Mouse (Mus musculus) kidney, postnatal 14 days (tissue): ENCODE data around the gene Piga.

Experiments used
- DNase-seq: peaks from one replicate; pipeline ENCODE4 v3.0.0; 2022; ENCODE audit warnings: mixed read lengths

Gene Piga

DNA sequence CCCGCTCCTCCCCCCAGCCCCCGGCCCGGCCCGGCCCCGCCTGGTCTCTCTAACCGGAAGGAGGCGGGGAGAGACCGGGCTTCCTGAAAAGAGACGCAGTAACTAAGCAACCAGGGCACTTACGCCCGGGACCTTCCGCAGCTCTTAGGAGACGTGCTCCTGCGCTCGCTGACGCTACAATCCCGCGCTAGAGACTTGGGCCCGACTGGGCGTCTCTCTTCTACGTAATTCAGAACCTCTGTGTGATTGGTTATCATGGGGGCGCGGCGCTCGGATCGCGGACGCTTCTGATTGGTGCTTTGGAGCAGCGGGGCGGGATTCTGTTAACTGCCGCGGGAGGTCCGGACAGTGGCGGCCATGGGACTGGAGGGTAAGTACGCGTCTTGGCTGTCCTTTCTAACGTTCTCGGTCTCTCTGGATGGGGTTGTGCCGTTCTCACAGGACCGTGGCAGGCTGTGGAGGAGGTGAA lies at the start of gene Piga:
Gene Piga, plus strand, starts transcription at position 317 of the 469 bp plus-strand sequence.
- DNase-seq = peak; percentile 95

DNA sequence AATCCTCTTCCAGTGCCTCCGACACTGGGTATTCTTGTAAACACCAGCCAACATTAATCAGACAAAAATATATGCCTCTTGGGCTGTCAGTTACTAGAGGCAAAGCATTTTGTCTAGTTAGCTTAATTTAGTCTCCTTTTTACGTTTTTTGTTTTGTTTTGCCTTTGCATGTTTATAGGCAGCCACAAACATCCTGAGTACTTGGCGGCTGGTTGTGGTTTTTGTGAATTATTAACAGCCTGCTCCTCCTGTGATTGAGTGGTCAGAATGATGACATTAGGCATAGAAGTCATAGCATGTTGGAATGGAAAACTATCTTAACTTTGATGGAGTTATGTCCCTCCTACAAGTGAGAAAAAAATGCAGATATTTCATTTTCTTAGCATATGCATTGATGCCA lies 49.0 kb upstream of the Piga start:
- DNase-seq = no peak

DNA sequence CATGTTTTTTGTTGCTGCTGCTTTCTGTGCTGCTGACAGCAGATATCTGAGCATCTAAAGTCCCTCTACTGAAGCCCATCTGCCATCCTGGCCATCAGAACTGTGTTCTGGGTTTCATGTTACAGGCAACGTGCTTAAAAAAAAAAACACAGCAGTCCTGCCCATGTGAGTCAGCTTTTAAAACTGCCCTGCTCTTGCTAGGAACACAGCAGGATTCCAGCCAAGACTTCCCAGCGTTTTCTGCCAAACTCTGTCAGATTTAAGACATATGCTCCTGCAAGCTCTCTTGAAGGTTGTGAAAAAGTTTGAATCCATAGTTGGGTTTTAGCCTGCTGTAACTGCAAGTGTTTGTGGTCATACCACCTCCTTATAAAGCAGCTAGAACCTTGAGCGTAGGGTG lies 46.5 kb upstream of the Piga start, which contains the start of gene Vegfd:
Gene Vegfd, plus strand, starts transcription at position 298 of the 400 bp plus-strand sequence.
- peak; percentile 48 for DNase-seq

DNA sequence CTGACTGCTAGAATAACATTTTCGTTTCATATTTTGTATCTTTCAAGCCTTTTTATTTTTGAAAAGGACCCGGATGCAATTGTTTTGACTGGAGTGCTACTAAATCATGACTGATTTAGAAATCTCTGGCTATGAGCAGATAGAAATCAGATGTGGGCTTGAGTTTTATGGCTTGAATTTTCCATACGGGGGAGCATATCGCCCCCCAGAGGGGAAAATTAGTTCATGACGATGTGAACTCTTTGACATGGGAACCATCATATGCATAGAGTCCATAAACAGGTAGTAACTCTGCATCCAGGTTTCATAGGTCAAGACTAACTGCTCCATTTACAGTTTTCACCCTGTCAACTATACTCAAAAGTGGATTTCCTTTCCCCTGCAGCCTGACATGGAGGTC lies 45.0 kb upstream of the Piga start:
- no peak for DNase-seq

DNA sequence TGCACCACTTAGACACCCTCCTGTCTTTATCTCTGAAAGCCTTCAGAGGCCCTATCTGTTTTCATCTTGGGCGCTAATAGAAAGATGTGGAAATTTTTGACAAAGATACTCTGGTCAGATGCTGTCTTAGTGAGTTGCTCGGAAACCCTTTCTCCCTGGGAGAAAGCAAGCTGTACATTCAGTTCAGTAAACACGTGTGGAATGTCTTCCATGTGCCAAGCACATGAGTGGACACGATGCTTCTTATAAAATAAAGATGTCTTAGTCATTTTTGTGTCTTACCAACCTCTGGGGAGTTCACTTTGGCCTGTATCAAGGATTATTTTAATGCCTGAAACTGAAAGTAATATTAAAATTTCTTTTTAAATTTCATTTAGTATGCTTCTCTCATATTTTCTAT lies 39.9 kb upstream of the Piga start:
- DNase-seq = no peak

DNA sequence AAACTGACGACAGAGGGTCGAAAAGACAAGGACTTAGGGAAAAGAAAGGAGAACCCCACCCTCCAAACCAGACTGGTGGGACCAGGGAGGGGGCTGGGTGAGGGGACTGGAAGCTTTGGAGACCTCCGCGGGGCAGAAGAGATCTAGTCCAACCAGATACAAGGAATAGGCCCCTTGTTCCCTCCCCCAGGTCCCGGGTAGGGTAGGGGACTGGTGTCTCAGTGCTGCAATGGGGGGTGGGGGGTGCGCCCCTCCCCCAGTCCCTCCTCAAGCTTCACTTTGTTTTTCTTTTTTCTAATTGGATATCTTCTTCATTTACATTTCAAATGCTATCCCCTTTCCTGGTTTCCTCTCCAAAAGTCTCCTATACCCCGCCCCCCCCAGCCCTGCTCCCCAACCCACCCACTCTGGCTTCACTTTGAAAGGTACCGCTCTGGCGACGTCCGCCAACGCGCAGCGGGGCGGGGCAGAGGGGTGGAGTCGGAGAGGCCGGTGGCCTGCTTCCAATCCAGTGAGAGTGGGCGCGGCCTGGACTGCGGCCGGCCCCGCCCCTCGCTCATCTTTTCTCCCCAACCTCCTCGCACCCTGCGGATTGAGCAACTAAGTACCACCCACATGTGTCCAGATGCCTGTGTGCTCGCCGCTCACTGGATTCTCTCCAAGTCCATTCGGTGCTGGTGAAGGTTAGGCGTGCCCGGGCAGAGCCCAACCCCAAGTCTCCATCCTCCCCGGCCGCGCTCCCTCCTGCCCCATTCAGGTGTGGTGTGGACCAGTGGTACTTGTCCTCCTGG lies 37.8 kb upstream of the Piga start:
- DNase-seq = peak; percentile 86

DNA sequence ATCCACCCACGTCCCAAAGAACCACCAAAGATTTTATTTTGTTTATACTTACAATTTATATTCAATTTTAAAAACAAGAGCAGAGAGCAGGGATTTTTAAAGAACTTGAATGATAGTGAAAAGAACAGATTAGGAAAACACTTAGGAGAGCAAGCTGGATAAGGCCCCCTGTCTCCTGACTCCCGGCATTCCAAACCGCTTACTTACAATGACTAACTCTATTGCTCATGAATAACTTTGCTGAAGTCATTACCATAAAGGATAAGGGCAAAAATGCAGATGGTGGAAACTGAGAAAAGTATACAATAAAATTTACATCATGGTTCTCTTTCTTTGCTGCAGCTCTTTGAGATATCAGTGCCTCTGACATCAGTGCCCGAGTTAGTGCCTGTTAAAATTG lies 25.5 kb upstream of the Piga start:
- DNase-seq = no peak

DNA sequence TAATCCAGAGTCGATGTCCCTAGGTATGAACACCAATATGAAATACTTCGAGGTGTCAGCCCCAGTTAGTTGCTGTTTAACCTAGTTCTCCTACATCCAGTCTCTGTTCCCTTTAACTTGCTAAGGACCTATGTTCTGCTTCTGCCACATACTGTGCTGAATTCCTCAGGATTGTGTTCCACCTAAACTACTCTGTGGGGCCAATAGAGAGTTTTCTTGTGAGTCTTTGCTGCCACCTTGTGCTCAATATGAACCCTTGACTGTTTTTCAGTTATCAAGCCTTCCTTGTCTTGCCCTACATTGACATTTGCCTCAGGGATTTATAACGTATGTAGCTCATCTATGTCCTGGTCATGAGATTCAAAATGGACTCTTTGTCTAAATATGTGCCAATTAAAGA lies 21.1 kb upstream of the Piga start:
- peak; percentile 19 for DNase-seq

DNA sequence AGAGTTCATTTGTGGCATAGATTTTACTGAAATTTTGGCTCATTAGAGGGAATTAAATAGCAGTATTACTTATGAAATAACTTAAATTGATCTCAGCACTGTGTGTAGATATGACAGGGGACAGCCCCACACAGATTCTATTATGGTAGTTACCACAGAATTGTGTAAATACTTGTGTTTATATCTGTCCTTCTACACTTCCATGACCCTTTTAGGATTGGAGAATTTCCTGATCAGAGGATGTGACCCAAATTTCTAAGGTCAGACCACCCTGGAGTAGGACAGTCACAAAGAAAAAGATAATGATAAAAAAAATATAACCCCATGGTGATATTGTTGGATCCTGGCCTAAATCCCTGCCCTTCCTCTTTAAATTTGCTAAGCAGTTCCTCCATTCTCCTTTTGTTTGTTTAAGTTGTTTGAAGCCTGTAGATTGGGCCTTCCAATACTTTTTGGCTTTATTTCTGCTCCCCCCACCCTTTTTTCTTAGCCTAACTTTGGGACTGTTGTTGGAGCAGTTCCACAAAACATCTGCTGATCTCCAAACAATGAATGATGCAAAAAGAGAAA lies 14.4 kb upstream of the Piga start:
- DNase-seq = no peak

DNA sequence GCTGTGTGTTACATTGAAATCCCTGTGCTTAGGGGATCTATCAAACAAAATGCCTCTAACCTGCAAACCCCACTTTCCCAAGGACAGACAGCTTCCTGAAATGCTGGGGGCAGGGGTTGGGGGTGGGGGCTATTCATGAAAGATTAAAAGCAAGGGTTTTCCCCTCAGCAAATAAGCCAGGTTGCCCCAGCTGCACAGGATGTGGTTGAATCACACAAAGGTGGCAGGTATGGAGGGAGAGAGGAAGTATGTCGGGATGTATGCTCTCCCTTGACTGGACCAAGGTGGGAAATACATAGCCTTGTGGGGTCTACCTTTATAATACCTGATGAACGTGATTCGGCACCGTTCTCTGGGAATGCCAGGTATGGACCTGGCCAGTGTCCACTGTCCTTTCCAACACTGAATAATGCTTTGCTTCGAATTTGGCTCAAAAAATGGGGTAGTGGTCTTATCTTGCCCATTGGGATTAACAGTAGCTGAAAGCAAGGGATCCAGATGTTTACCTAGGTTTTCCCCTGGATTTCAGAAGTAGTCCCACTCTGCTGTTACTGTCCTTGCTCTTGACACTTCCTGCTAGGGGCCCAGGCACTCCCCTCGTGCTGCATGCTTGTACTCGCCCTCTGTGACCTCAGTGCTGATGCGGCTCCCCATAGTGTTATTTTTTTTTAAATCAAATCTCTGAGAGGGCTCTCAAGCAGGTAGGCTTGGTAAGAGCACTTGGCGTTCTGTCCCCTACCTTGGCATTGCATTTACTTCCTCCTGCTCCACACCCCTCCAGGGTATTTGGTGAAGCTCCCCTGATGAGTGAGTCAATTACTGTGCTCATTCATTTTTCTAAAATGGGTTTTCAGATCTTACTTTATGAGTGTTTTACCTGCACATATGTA lies 13.2 kb upstream of the Piga start:
- DNase-seq = no peak

DNA sequence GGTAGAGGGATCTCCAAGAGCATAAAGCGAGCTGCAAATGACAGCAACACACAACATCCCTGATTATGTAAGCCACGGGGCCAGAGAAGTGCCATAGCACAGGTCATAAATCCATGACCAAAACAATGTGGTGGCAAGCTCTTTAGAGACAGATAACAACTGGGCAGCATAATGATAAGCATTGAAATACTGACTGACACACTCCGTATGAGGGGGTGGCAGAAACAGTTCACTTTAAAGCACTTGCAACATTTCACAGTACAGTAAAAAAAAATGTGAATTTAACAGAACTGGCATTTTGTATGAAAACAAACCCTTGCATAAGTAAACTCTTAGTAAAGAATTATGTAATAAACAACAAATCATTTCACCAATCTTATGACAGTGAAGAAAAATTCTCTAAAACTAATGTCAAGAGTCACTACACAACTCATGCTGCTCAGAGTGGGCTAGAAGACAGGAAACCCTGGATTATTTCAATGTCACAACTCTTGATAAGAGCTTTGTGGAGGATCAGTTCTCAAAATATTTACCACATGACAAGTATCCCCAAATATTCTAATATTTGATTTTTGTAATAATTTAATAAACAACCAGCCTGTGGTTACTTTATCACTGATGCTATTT lies 11.2 kb upstream of the Piga start:
- DNase-seq = no peak

DNA sequence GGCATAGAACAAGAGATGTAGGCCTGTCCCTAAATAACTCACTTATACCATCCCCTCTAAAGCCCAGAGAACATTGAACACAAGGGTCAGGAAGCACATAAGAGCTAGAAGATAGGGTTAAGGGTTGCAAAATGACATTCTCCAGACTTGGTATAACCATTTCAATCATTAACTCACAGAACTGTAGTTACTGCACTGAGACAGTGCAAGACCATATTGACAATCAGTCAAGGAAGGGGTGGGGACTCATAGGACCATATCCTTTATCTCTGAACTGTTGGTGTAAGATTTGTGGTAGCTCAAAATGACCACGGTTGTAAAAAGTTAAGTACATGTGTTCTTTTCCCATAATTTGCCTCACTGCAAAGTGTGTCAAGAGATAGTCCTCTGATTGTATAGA lies 9.0 kb upstream of the Piga start:
- no peak for DNase-seq

DNA sequence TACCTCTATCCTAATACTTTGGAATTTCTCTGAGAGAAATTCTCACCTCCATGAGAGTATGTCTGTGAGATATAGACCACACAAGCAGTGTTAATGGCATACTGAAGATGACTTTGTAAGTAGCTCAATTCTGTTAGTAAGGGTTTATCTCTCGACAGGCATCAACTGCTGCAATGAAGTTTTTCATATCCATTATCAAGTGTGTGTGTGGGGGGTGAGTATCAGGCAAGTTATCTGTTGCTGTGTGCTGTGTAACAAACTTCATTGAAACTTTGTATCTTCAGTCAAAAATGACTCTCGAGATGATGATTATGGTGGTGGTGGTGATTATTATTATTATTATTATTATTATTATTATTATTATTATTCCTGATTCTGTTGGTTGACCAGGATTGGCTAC lies 2.8 kb upstream of the Piga start:
- no peak for DNase-seq

DNA sequence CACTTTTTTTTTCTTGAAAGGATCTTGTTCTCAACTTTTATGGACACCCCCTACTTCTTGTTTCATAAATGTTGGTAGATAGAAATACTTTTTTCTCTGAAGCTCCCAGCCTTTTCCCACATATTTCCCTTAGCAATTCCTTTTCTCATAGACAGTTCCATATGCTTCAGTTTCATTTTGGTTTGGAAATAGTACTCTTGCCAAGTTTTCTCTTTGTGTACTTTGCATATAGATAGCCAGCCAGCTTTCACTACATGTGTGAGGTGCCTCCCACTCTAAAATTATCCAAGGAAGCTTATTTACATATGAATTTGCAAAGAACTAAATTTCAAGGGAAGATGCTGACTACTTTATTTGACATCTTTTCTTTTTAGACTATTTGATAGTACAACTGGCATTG lies 1.6 kb upstream of the Piga start:
- DNase-seq = no peak

DNA sequence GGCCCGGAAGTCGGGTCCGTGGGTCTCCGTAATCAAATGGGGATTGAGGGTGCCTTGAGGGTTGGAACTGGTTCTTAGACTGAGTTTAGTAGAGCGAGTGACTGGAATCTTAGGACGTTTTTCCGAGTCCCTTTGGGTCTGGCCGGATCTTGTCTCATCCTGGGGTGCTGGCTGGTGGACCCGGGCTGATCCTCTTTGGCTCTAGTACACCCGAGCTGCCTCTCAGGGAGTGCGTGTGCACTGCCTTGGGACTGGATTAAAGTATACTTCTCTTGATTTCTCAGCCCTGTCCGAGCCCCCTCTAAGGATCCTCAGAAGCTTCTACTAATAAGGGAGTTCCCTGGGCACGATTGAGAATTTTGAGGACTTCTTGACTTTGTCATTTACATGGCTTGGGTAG lies 368 bp downstream of the Piga start:
- DNase-seq = no peak

DNA sequence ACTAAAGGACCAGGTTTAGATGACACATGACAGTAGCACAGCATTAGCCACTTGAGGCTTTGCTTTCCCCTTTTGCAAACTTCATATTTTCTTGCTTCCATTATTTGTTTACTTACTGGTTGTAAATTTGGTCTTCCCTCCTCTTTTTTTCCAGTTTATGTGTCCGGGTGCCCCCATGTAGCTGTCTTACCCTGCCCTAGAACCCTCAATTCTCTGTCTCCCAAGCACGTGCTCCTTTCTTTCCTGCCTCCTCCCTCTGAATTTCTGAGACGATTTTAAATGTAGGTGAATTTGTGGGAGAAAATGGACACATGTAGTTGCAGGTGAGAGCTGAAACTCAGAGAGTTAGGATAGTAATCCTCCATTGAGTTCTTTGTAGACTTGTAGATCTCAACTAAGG lies 931 bp downstream of the Piga start:
- DNase-seq = no peak

DNA sequence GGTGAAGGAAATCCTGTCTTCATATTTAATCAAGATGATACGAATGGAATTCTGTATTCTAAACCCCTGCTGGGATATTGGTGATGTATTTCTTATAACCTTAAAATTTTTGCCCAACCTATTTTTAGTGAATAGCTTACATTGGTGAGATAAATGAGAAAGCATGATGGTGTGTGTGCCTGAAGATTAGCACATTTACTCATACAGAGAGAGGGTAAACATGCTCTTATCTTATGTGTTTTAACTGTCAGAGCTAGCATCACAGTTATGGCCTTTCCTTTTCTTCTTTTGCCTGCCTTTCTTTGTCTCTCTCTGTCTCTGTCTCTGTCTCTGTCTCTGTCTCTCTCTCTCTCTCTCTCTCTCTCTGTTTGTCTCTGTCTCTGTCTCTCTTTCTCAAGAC lies 5.2 kb downstream of the Piga start:
- DNase-seq = no peak

DNA sequence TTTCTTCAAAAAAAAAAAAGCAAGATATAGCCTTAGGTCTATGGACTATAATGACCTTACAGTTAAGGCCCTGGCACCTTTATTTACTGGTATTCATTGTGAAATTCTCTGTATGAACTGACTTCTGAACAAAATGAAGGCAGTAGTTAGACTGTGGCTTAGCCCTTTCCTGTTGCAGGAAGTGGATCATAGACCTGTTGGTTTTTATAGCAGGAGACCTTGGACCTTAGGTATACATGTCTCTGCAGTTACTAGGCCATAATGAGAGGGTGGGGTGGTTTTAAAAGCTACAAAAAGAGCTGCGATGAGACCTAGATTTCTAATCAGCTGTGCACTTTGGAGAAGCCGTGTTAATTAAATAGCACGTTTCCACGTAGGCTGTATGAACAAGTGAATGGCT lies 7.7 kb downstream of the Piga start:
- no peak for DNase-seq

DNA sequence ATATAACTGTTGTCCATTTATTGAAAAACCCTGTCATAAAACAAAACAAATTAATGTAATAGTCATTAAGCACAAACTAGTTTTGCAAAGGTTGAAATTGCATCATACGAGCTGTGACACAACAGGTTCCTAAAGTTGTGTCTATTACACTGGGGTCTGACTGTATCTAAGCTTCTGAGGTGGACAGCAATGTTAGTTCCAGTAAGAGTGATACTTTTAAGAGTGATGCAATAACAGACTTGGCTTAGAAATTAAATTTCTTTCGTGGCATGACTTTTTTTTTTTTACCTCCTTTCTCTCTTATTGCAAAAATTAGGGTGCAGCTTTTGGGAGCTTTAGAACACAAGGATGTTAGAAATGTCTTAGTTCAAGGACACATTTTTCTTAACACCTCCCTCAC lies 8.6 kb downstream of the Piga start:
- DNase-seq = no peak

DNA sequence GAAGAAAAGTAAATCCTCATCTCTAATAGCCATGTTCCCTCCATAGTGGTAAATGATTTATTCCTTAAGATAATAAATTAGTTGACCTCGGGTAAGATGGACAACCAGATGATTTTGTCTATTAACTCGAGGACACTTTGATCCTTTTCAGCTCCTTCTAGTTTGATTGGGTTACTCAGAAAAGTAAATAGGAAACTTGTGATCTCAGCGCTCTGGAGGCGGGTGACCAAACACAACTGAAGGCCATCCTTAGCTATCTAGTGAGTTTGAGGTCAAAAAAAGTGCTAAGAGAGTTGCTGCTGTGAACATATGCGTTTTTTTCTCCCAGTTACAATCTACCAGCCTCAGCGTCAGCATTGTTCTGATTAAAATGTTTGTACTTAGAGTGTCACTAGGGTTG lies 11.0 kb downstream of the Piga start:
- no peak for DNase-seq

DNA sequence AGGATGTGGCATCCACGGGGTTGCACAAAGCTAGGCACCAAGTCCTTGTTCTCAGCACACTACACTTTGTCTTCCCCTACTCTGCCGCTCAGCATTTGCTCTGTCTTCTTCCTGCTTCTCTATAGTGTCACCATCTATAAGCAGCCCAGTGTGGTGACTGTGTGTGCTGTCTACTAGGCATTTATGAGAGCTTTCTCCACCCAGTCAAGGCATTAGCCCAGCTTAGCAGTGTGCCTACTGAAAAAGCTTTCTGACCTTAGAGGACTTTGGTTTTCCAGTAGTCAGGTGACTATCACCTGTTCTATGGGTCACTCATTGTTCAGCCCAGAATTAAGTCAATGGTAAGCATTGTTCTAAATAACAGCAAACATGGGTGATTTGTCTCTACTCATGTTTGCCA lies 11.5 kb downstream of the Piga start:
- no peak for DNase-seq

DNA sequence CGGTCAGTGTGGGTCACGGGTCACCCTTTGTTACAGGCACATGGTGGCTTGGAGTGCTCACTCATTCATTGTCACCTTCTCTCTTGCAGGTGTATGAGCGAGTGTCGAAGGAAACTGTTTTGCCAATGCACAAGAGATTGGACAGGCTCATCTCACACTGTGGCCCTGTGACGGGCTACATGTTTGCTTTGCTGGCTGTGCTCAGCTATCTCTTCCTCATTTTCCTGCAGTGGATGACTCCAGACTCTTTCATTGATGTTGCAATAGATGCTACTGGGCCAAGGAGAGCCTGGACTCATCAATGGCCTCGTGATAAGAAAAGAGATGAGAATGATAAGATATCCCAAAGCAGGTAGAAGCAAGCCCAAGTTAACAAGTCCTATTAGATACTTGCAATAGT lies 12.0 kb downstream of the Piga start:
- no peak for DNase-seq

DNA sequence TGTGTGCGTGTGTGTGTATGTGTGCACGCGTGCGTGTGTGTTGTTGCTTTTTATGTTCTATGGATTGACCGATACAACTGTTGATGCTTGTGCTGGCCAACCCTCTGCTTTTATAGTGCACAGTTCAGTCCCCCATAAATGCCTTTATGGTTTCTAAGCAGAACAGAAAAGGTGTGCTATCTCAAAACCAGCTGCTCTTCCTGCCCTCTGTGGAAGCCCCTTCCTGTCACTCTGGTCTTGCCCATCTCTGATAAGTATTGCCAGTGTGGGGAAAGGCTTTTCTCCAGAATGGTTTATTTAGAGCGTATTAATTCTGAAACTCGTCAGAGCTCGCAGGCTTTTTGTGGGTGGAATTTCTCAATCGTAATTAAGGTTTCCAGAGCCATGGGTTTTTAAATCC lies 13.1 kb downstream of the Piga start:
- DNase-seq = no peak
